Mouse (Mus musculus) left cerebral cortex, adult 2 months (tissue): ENCODE results near the gene Lpar4. TPM values are rescaled to one million over a fixed set of nuclear protein-coding genes. Genes with fewer than 3 reads are reported as not detected.

Experiments
- DNase-seq, 2 experiments: peaks; one replicate each; pipeline ENCODE4 v3.0.0; 2021 to 2022; ENCODE audit warnings: low spot score in 2 of 2, mixed read lengths in 1 of 2; ENCODE audit errors: extremely low spot score in 1 of 2
- H3K27ac ChIP-seq: fragments of 200-600 bp; 2 replicates; pipeline ENCODE4 v1.8.1; 2022
- H3K4me3 ChIP-seq: fragments of 200-600 bp; 2 replicates; pipeline ENCODE4 v1.8.1; 2022
- CTCF ChIP-seq: fragments of 200-600 bp; IDR thresholded peaks from 2 replicates; pipeline ENCODE4 v1.8.1; 2022; ENCODE audit warnings: antibody characterized with exemption, mild to moderate bottlenecking, moderate library complexity
- intact Hi-C: fragments of 180-260 bp; cut with DNase I; formaldehyde crosslinking; loops from one replicate; pipeline ENCODE4 v1.15.1; 2025
- total RNA-seq, 2 experiments: library from RNA; stranded (reverse); gene quantifications; 2 replicates each; pipeline ENCODE4 v1.2.3; 2021

Lpar4 gene
- total RNA-seq, 2 experiments from 2014 or later: 0.79 to 1.2 TPM

DNA sequence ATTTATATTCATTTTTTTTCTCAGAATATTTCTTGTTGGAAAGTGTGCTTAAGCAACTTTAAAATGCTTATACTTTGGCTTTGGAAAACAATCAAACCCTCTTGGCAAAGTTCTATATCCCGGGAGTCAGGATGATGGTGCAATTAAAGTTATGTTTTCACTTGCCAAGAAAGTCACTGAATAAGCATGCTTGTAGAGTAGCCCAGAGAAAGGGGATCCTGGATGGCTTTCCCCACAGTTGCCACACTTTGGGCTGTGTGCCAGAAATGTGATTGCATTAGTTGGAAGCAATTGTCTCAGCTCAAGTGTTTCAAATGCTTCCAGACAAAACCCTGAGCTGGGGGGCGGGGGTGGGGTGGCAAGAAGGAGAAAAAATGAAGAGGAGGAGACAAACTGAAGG lies 43.9 kb downstream of the Lpar4 start:
- Histone ChIP-seq H3K27ac (no peak overlapping the region), H3K4me3 (no peak overlapping the region)
- intact Hi-C loops: no loop called here
- TF ChIP-seq CTCF: no peak
- DNase-seq: no peak

Other genes starting within 250 kb of the Lpar4 start
- not detected for gene Rtl3, start 80.0 kb upstream of the Lpar4 start, total RNA-seq
- gene P2ry10, start 167.9 kb downstream of the Lpar4 start, total RNA-seq: not detected
- gene P2ry10b, start 228.3 kb downstream of the Lpar4 start, total RNA-seq: under 1 TPM; 0.14 to 0.25 TPM